Mouse (Mus musculus) stomach, embryonic 15.5 days (tissue): ENCODE measurements at regions not wholly inside any gene's neighbourhood (a gene's known extent, or its start where the extent isn't known, plus 50 kb on each side); places are given as distances from the start of the nearest gene placed in this dataset.
"Not testable (repeated sequence)": the region's sequence is repeated elsewhere in the genome, so short reads cannot be mapped to it uniquely, and the experiment has no call there.

Experiments used
- ATAC-seq: fragments of 200-750 bp; cut with Nextera tagmentation; 2 replicates; pipeline ENCODE4 v1.8.0; 2017; ENCODE audit warnings: low read depth, moderate number of reproducible peaks, moderate TSS enrichment; ENCODE audit not compliant: insufficient read depth, low FRiP score
- H3K27ac ChIP-seq: fragments of 300-500 bp; sonication (generic); 2 replicates; pipeline ENCODE4 v1.5.1; 2015; ENCODE audit warnings: mild to moderate bottlenecking, inconsistent platforms
- H3K27me3 ChIP-seq: fragments of 300-500 bp; sonication (generic); replicated peaks from 2 replicates; pipeline ENCODE4 v1.6.1; 2015; ENCODE audit warnings: inconsistent platforms
- H3K36me3 ChIP-seq: fragments of 300-500 bp; sonication (generic); 2 replicates; pipeline ENCODE4 v1.6.1; 2015; ENCODE audit warnings: inconsistent platforms
- H3K4me1 ChIP-seq: fragments of 300-500 bp; sonication (generic); 2 replicates; pipeline ENCODE4 v1.6.1; 2015; ENCODE audit warnings: inconsistent platforms
- H3K4me2 ChIP-seq: fragments of 300-500 bp; sonication (generic); 2 replicates; pipeline ENCODE4 v1.6.1; 2015; ENCODE audit warnings: mild to moderate bottlenecking, inconsistent platforms
- H3K4me3 ChIP-seq: fragments of 300-500 bp; sonication (generic); replicated peaks from 2 replicates; pipeline ENCODE4 v1.5.1; 2015; ENCODE audit warnings: inconsistent platforms
- H3K9ac ChIP-seq: fragments of 300-500 bp; sonication (generic); 2 replicates; pipeline ENCODE4 v1.6.1; 2015; ENCODE audit warnings: inconsistent platforms
- H3K9me3 ChIP-seq: fragments of 300-500 bp; sonication (generic); 2 replicates; pipeline ENCODE4 v1.6.1; 2016; ENCODE audit warnings: inconsistent platforms
- whole genome bisulfite sequencing: fragments of 180-500 bp; shearing (Covaris S2); methylation state at CpG from one replicate; pipeline ENCODE4 v1.1.7; 2015; 5-methylcytosine and 5-hydroxymethylcytosine counted together

DNA sequence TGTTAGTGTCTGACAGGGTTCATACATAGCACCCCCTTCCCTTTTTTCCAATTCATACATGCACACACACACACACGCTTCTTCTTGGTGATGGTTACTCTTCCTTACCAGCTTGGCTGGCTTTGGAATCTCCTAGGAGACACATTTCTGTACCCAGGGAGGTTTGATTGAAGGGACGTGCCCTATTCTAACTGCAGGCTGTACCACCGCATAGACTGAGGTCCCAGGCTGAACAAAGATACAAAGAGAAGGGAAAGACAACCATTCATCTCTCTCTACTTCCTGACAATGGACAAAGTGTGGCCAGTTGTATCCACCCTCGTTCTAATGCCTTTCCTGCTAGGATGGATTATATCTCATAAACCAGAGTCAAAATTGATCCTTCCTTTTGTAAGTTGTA is 100.0 kb downstream of the Raet1d start:
- H3K27ac ChIP-seq, H3K27me3 ChIP-seq, H3K9ac ChIP-seq, H3K9me3 ChIP-seq, ATAC-seq, H3K4me2 ChIP-seq, H3K4me3 ChIP-seq, H3K4me1 ChIP-seq, H3K36me3 ChIP-seq: not testable (repeated sequence)
- 73% methylated on average over 4 of the region's 4 CpGs for WGBS

DNA sequence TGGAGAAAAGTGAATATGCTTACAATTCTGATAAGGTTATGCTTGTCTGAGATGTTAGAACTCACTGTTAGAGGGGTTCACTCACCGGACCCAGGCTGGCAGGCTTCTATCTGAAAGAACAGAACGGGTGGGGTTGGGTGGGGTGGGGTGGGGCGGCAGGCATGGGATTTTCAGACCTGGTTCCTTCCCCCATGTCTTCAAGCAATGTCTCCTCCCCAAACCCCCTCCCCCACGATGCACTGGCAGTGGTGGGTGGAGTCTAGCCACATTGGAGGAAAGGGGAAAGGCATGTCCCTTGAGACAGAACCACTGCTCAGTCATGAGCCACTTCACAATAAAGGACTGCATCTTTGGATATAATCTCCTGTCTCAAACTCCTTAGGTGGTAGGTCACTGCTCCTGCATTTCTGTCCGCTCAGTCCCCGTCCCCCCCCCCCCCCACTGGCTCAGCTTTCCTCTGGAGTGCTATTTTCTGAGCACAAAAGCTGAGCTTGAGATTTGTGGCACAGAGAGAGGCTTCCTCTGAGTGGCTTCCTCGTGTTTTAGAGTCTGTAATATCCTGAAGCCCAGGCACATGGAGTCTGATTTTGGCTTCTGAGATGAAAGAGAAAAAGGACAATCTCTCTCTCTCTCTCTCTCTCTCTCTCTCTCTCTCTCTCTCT is 100.6 kb downstream of the Raet1d start:
- not testable (repeated sequence) for H3K36me3 ChIP-seq
- ATAC-seq = peak; percentile 18; the same call in 1 of the 2 replicates
- 10% methylated on average over 7 of the region's 7 CpGs for WGBS

DNA sequence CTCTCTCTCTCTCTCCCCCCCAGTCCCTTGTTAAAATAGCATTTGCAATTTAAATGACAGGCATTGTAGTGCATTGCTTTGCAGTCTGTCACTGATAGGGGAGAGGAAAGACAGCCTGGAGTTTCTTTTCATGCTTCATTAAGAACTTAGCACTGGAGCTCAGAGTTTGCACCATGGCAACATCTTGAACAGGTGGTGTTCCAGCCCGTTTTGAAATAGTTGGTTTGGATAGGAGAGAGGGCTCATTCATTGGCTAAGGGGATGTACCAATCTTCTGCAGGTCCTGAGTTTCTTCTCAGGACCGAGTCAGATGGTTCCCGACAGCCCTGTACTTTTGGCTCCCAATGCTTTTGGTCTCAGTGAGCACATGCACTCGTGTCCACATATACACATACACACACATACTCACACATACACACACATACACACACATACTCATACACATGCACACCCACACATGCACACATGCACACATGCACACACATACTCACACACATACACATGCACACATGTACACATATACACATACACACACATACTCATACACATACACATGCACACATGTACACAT is 101.2 kb downstream of the Raet1d start:
- 53% methylated on average over 4 of the region's 4 CpGs for WGBS
- H3K36me3 ChIP-seq = not testable (repeated sequence)

More for the DNA sequence above, 100.6 kb downstream of the Raet1d start:
- H3K9me3 ChIP-seq, H3K4me3 ChIP-seq, H3K27me3 ChIP-seq, H3K9ac ChIP-seq, H3K4me2 ChIP-seq, H3K27ac ChIP-seq, H3K4me1 ChIP-seq: not testable (repeated sequence)

DNA sequence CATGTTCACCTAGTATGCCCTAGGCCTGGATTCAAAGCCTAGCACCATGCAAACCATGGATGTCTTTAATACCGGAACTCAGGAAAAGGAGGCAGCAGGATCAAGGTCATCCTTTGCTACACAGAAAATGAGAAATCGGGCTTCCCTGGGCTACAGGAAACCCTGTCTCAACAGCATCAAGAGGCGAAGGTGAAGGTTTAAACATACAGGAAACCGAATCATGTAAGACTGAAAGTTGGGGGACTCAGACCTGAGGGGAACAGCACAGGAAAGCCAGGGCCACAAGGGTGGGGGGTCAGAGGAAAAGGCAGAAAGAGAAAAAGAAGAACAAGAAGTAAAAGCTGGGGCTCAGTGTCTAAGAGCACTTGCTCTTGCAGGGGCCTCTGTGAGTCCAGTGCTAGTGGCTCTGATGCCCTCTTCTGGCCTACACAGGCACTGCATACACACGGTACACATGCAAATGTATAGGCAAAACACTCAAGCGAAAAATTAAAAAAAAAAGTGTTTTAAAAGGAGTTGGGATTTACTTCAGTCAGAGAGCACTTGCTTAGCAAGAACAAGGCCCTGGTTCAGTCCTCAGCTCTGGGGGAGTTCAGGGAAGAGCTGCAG is 111.5 kb downstream of the Raet1d start:
- H3K27ac ChIP-seq, ATAC-seq, H3K4me2 ChIP-seq: not testable (repeated sequence)

More for the DNA sequence above, 101.2 kb downstream of the Raet1d start:
- ATAC-seq, H3K9ac ChIP-seq, H3K4me3 ChIP-seq, H3K9me3 ChIP-seq, H3K27me3 ChIP-seq, H3K27ac ChIP-seq, H3K4me2 ChIP-seq, H3K4me1 ChIP-seq: not testable (repeated sequence)

DNA sequence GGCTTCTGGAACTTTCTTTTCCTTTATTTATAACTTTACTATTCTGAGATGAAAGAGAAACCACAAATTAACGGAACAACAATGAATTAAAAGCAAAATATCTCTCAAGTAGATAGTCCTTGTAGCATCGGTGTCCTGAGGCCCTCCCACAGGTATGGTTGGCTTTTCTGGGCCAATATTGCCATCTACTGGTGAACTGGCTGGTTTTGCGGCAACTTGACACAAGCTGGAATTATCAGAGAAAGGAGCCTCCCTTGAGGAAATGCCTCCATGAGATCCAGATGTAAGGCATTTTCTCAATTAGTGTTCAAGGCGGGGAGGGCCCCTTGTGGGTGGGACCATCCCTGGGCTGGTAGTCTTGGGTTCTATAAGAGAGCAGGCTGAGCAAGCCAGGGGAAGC is 119.5 kb downstream of the Raet1d start:
- 2% methylated on average over 4 of the region's 4 CpGs for WGBS
- ATAC-seq, H3K9me3 ChIP-seq: not testable (repeated sequence)

More for the DNA sequence above, 111.5 kb downstream of the Raet1d start:
- not testable (repeated sequence) for H3K36me3 ChIP-seq, H3K9me3 ChIP-seq, H3K9ac ChIP-seq, H3K4me1 ChIP-seq, H3K27me3 ChIP-seq, H3K4me3 ChIP-seq
- 93% methylated on average over 6 of the region's 6 CpGs for WGBS

DNA sequence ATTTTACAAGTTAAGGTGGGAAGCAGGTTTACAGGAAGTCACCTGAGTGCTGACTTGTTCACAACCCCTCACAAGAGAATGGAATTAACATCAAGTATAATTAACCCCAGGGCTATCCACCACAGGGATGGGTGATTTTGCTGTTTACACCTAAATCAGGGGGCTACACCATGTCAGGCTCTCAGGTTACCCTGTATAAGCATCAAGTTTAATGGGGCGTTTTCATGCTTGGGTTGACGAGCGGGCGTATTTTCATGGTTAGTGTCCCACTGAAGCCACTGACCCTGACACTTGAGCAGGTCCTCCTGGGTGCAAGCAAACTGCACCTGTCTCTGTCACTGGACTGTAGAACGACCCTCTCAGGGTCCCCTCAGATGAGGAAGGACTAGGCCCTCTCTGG is 126.7 kb downstream of the Raet1d start:
- H3K36me3 ChIP-seq, H3K9ac ChIP-seq, H3K4me2 ChIP-seq, ATAC-seq, H3K4me1 ChIP-seq, H3K4me3 ChIP-seq, H3K9me3 ChIP-seq, H3K27me3 ChIP-seq, H3K27ac ChIP-seq: not testable (repeated sequence)
- 84% methylated on average over 5 of the region's 5 CpGs for WGBS

More for the DNA sequence above, 119.5 kb downstream of the Raet1d start:
- H3K9ac ChIP-seq, H3K27ac ChIP-seq, H3K4me3 ChIP-seq, H3K36me3 ChIP-seq, H3K4me1 ChIP-seq, H3K27me3 ChIP-seq, H3K4me2 ChIP-seq: not testable (repeated sequence)

DNA sequence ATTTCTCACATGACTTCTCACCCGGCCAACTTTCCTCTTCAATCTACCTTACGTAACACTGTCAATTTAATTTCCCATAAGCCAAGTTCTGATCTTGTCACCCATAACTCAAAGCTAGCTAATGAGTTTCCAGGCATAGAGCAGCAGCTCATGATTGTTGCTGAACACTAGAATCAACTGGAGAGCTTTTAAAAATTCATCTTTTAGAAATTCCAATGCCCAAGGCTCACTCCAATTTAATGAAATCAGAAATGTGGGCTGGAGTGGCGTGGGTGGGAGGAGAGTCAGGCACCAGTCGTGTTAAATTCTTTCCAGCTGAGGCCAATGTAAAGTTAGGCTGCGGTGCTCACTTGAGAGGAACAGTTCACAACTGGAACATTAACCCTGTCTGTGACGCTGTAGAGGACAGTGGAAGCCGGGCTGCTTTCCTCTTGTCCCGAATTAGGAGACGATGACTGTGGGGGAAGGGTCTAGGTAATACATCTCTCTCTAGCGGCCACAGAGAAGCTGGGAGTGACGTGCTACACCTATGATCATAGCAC is 131.5 kb downstream of the Raet1d start:
- H3K4me2 ChIP-seq, H3K4me3 ChIP-seq, H3K9me3 ChIP-seq, H3K36me3 ChIP-seq, H3K4me1 ChIP-seq, H3K27ac ChIP-seq, H3K9ac ChIP-seq, H3K27me3 ChIP-seq, ATAC-seq: not testable (repeated sequence)
- 70% methylated on average over 11 of the region's 11 CpGs for WGBS

DNA sequence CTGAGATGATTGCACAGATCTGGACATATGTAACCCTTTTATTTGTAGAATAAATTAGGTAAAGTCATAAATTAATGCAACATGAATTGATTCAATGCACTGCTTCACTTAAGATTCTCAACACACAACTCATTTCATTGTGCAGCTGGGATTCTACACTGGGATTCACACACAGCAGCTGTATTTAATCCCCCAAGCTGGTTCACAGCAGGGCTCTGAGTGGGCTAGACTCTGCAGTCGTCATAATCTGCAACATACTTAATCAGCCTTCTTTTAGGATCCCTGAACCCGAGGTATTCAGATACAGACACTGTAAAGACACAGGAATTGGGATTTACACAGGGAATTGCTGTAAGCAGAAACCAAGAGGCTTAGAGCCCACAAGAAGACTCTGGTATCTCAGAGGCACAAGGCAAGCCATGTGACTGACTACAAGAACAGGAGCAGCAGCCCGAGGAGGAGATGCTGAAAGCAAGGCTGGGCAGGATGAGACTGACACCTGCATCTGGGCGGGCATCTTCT is 135.7 kb downstream of the Raet1d start:
- no peak for ATAC-seq
- WGBS = 51% methylated on average over 4 of the region's 4 CpGs
- H3K4me1 ChIP-seq = no peaks in the 10 kb centered on the region

More for the DNA sequence above, 135.7 kb downstream of the Raet1d start:
- Histone ChIP-seq H3K4me2 (no peak overlapping the region), H3K27ac (no peak overlapping the region), H3K9me3 (no peaks in the 10 kb centered on the region), H3K36me3 (no peaks in the 10 kb centered on the region), H3K9ac (no peak overlapping the region), H3K4me3 (no peak overlapping the region), H3K27me3 (no peaks in the 10 kb centered on the region)
